Mouse (Mus musculus): ENCODE measurements around the gene Rab37.

Rab37 gene

DNA sequence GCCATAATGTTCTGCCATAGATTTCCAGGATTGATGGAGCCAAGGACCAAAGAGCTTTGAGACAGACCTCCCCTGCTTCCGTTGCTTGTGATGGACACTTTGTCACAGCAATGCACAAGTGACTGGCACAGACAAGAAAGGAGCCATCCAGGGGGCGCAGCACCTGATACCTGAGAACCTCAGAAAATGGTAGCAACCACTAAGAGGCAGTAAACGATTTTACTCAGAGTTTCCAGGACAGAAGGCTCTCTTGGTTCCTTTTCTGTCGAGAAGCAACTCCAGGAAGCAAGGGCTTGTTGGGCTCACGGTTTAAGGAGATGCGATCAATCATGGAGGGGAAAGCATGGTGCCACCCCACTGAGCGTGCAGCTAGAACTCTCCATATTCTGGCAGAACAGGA is 5.0 kb upstream of the Rab37 start:
- no peak for DNase-seq

- DNase-seq = no peak
Measured at GRCm38 (mm10) chr11:115089853-115090252, 1.4 kb upstream of the Rab37 start.

DNA sequence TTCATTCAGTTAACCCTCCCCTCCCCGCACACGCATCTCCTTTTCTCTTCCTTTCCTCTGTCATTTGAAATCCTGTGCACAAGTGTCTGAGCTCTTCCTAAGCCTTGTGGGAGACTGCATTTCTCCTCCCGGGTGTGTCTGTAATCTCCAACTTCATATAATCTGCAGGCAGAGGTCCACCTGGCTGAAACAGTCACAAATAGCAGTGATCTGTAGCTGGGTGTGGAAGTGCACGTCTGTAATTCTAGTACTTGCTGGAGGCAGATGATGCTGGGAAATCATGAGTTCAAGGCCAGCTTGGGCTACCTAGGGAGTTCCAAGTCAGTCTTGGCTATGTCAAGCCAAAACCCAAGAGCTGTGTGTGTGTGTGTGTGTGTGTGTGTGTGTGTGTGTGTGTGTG is 909 bp downstream of the Rab37 start:
- no peak for DNase-seq

DNA sequence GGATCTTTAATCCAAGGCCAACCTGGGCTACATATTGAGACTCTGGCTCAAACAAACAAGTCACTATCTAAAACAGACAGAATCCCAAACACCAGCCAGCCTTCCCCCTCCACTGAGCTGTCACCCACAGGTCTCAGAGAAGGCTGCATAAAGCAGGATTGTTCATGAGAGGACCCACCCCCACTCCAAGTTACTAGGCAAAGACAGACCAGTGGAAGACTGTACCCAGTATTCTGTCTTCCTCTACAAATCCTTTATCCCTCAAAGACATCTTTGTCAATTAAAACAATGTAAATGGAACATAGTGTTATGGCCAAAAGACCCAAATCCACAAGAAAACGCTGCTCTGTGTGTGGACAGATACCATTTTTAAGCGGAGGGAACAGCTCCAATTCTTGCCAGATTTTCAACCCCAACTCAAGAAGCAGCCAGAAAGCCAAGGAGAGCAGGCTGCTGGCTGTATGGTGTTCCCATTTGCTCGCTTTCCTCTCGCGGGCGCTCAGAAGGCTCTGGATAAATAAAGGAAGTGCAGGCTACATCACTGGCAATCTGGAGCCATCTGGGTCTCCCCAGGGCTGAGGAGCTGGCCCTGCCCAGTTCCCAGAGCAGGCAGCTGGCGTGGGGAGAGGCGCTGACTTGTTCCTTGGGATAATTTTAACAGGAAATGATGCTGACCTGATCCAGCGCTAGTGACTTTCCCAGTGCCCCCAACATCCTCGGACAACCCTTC is 7.1 kb downstream of the Rab37 start:
- DNase-seq = peak; percentile 57

- no peak for DNase-seq
Measured at GRCm38 (mm10) chr11:115099241-115099840, 8.1 kb downstream of the Rab37 start.

GRCm38 (mm10) chr11:115100032-115100621 is 8.9 kb downstream of the Rab37 start:
- DNase-seq = no peak

DNA sequence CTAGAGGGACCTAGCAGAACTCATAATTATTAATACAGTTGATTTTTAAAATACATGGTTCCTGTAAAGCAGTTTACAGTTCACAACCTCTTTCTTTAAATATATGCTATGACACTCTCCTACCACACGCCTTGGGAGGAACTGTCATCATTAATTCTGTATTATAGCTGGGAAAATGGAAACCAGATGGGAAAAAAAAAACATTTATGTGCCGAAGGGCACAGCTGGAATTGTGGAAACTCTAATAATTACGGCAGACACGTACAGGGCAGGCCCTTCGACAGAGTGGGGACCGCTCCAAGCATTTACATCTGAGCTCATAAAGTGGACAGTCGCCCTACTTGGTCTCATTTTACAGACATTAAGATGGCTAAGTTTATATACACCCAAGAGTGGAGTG is 9.5 kb downstream of the Rab37 start:
- DNase-seq = no peak

- no peak for DNase-seq
Measured at GRCm38 (mm10) chr11:115101615-115102051, 10.4 kb downstream of the Rab37 start.

DNA sequence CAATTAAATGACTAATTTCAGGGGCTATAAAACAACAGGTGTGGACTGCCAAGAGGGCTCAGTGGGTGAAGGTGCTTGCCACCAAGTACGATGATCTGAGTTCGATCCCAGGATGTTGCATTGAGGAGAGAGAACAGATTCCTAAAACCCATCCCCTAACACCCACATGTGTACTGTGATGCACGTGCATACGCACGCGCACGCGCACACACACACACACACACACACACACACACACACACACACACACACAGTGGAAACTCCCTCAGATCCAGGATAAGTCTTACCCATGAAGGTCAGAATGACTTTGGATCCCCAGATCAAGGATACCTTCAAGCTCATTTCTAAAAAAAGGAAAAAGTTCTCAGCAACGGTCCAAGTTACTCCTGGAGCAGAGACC is 10.9 kb downstream of the Rab37 start:
- no peak for DNase-seq

DNA sequence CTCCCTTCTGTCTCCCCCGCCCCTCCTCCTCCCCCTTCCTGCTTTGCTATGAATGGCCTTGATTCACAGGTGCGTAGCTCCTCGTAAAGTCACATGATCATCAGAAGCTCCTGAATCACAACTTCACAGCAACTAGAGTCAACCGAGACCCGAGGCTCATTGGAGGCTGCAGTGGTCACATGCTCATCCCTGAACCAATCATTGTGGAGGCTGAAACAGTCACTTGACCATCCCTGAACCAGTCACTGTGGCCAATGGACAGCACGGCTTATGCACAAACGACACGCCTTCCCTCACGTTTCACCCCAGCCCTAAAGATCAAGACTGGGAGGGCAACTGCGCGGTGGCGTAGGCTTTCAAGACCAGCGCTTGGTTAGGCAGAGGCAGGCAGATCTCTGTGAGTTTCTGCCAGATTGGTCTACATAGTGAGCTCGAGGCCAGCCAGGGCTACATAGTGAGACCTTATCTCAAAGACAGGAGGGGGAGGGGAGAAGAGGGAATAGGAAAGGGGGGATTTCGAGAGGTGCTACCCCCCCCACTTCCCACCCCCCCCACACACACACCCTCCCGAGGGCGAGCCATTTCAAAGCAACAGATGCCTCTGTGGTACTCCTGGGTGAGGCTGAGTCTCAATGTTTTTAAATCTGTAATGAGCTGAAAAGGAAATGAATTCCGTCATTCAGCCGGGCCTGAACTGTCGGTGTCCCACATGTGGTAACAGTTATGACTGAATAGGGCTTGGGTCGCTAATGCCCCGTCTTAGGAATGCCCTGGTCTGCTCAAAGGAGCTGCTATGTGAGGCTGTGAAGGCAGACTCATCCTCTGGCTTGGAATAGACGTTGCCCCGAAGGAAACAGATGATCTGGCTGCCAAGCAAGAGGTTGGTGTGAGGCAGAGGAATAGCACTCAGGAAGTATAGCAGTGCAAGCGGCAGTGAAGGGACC is 12.5 kb downstream of the Rab37 start:
- no peak for DNase-seq

GRCm38 (mm10) chr11:115104769-115105563 is 13.7 kb downstream of the Rab37 start:
- no peak for DNase-seq

GRCm38 (mm10) chr11:115106638-115107037 is 15.4 kb downstream of the Rab37 start:
- DNase-seq = no peak

DNA sequence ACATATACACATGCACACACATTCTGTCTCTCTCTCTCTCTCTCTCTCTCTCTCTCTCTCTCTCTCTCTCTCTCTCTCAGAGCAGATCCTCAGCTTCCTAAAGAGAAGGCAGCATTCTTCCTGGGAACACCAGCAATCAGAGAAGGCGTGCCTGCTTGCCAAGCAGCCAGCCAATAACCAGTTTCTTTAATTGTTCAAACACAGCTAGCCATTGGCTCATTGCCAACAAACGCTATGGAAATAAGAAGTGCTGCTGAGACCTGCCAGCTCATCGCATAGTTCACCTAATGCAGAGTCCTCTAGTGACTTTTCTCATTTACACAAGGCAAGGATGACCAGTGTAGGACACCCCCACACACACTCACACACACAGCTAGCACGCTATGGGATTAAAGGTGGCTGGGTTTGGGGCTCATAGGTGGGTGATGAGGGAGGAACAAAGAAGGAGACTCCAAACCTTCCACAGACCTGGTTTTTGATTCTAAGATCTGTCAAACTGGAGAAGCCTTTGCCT is 16.2 kb downstream of the Rab37 start:
- DNase-seq = no peak

DNA sequence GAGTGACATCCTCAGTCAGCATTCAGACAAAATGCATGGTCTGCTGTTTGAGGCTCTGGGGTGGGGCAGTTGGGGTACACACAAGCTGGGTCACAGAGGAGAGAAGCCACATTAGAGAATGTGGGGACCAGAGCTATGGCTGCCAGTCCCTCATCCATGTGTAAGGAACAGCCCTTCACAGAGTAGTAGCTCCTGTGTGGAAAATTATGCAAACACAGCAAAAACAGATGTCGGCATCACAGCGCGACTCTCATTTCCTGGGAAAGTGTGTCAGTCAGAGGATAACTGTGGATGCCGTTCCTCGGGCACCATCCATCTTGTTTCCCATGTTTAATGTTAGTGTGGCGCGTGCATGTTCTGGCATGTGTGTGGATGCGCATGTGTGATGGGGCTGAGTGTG is 16.9 kb downstream of the Rab37 start:
- DNase-seq = no peak

DNA sequence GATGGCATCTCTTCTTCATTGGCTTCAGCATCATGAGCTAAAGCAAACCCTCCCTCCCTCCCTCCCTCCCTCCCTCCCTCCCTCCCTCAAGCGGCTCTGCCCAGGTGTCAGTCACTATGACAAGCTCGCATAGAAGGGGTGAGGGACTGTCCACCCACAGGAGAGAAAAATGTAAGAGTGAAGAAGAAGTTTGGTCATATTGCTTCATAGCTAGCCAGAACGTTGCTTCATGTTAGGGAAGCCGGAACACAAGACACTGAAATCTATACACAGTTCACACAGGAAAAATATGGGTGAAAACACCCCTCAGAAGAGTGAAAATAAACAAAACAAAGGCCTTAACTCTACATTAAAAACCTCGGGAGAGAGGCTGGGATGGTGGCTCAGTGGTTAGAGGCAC is 19.0 kb downstream of the Rab37 start:
- no peak for DNase-seq

DNA sequence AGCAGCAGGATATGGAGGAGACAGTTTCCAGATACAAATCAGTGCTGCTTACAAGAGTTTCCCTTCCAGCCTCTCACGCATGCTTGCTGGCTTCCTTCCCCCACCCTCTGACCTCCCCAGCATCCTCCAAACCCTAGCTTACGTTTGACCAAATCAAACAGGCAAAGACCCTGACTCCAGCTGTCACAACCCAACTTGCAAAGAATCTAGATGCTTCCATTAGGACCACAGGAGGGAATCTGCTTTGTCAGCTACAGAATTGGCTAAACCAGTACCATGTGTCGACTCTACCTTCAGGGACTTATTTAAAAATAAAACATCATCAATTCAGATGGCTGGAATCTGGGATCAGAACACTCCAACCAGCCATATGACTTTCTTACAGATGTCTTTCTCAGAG is 21.0 kb downstream of the Rab37 start:
- no peak for DNase-seq

GRCm38 (mm10) chr11:115119409-115119808 is 28.2 kb downstream of the Rab37 start:
- DNase-seq = no peak

- DNase-seq = no peak
Measured at GRCm38 (mm10) chr11:115128483-115128882, 37.3 kb downstream of the Rab37 start.

DNA sequence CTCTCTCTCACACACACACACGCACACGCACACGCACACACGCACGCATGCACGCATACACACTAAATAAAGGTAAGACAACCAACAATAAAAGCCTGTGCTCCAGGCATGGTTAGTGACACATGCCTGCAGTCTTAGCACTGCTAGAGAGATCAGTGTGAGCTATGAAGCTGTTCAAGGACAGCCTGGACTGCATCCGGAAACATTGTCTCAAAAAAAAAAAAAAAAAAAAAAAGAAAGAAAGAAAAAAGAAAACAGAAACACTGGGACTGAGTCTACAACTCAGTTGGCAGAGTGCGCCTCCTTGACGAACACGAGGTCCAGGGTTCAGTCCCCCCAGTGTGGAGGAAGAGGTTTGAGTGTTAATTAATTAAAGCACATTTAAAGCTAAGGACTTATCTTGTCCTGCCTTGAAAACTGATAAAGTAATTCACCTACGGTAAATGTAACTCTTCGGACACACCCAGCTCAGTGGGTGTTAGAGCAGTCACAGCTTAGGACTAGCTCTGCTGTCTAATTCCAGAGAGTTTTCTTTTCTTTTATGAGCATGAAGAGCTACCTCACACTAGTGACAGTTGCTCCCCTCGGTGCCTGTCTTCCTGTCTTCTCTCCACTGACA is 38.4 kb downstream of the Rab37 start:
- DNase-seq = no peak

GRCm38 (mm10) chr11:115131768-115132381 is 40.6 kb downstream of the Rab37 start:
- DNase-seq = no peak

DNA sequence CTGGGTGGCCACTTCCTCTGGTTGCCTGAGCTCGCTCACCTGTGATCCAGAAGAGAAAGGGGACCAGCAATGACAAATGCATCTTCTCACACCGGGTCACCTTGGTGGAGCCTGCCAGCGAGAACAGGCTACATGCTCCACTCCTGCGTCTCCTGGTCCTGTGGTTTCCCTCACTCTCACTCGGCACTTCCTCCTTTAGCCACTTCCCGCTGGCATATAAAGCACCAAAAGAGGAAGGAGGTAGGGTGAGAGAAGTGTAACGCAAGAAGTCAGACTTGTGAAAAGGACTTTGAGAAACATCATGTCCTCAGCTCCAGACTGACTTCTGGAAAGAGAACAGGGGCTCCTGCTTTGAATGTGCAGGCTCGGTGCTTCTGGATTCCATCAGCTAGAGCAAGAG is 42.6 kb downstream of the Rab37 start, which contains the start of gene Cd300lf:
TSS of gene Cd300lf (minus strand) at position 193 of the 400 bp plus-strand sequence.
- DNase-seq = no peak
